Mouse (Mus musculus) ES-Bruce4 (cell line): ENCODE results near the gene Dnajb8. TPM values are rescaled to one million over a fixed set of nuclear protein-coding genes. Genes with fewer than 3 reads are reported as not detected.

Source experiments
- H3K27ac ChIP-seq: 2 replicates; pipeline ENCODE4 v1.5.1; 2012; ENCODE audit warnings: low read length, inconsistent platforms; ENCODE audit not compliant: insufficient read depth
- H3K27me3 ChIP-seq: 2 replicates; pipeline ENCODE4 v1.6.1; 2012; ENCODE audit warnings: mild to moderate bottlenecking, low read length, inconsistent platforms; ENCODE audit not compliant: control insufficient read depth, poor library complexity, insufficient read depth, severe bottlenecking
- H3K36me3 ChIP-seq: 2 replicates; pipeline ENCODE4 v1.6.1; 2012; ENCODE audit warnings: inconsistent platforms, mild to moderate bottlenecking, low read length, moderate library complexity; ENCODE audit not compliant: control insufficient read depth, poor library complexity, insufficient read depth, severe bottlenecking
- H3K4me1 ChIP-seq: one replicate; pipeline ENCODE4 v1.8.1; 2011; ENCODE audit warnings: low read length; ENCODE audit not compliant: control insufficient read depth, insufficient read depth
- H3K4me3 ChIP-seq: 2 replicates; pipeline ENCODE4 v1.5.1; 2011; ENCODE audit warnings: low read depth, mild to moderate bottlenecking, low read length
- H3K9ac ChIP-seq: 2 replicates; pipeline ENCODE4 v1.6.1; 2012; ENCODE audit warnings: low read depth, mild to moderate bottlenecking, inconsistent platforms; ENCODE audit not compliant: poor library complexity, severe bottlenecking
- H3K9me3 ChIP-seq: replicated peaks from 2 replicates; pipeline ENCODE4 v1.6.1; 2012; ENCODE audit warnings: mild to moderate bottlenecking, low read length, inconsistent platforms; ENCODE audit not compliant: control insufficient read depth, poor library complexity, insufficient read depth, severe bottlenecking
- CTCF ChIP-seq: IDR thresholded peaks from one replicate; pipeline ENCODE4 v1.8.1; 2011; ENCODE audit warnings: low read depth, low read length
- EP300 ChIP-seq: IDR thresholded peaks from 2 replicates; pipeline ENCODE4 v1.6.1; 2011; ENCODE audit warnings: low read depth, low read length; ENCODE audit not compliant: insufficient read depth
- POLR2A ChIP-seq: IDR thresholded peaks from one replicate; pipeline ENCODE4 v1.8.1; 2011; ENCODE audit warnings: low read length; ENCODE audit not compliant: insufficient read depth
- polyA plus RNA-seq: library from polyadenylated mRNA; stranded (reverse); fragments of >200 nt; gene quantifications from 2 replicates; pipeline ENCODE4 v1.2.4, GENCODE M21; 2011; ENCODE audit warnings: low read depth; ENCODE audit not compliant: missing spikeins, insufficient read depth, insufficient read length

The Dnajb8 gene
- polyA plus RNA-seq, 1 experiment: not detected

GRCm38 (mm10) chr6:88205937-88206336, 16.1 kb upstream of the Dnajb8 start:
- Histone ChIP-seq H3K36me3 (no peaks in the 10 kb centered on the region), H3K4me3 (no peak overlapping the region), H3K4me1 (peaks cover 6% of the 10 kb centered on the region), H3K27me3 (peaks cover 3% of the 10 kb centered on the region; the same call in 1 of the 2 replicates), H3K27ac (no peak overlapping the region), H3K9me3 (no peaks in the 10 kb centered on the region), H3K9ac (no peak overlapping the region)
- TF ChIP-seq POLR2A: no peak
- no peak for TF ChIP-seq EP300
- no peak for TF ChIP-seq CTCF

GRCm38 (mm10) chr6:88206566-88206965, 15.5 kb upstream of the Dnajb8 start:
- no peaks in the 10 kb centered on the region for H3K9me3 ChIP-seq
- no peak overlapping the region for H3K27ac ChIP-seq
- TF ChIP-seq EP300 (no peak), POLR2A (no peak), CTCF (no peak)
- H3K36me3 ChIP-seq: no peaks in the 10 kb centered on the region
- no peak overlapping the region for H3K4me3 ChIP-seq
- H3K4me1 ChIP-seq: peaks cover 6% of the 10 kb centered on the region
- H3K27me3 ChIP-seq: peaks cover 3% of the 10 kb centered on the region; the same call in 1 of the 2 replicates
- no peak overlapping the region for H3K9ac ChIP-seq

- TF ChIP-seq CTCF (no peak), EP300 (no peak), POLR2A (no peak)
Observed at GRCm38 (mm10) chr6:88207403-88208033, 14.6 kb upstream of the Dnajb8 start.

GRCm38 (mm10) chr6:88208321-88208720, 13.7 kb upstream of the Dnajb8 start:
- H3K9ac ChIP-seq: no peak overlapping the region
- H3K27ac ChIP-seq: no peak overlapping the region
- H3K27me3 ChIP-seq: no peaks in the 10 kb centered on the region
- no peak overlapping the region for H3K4me3 ChIP-seq
- no peak for TF ChIP-seq EP300
- peaks cover 6% of the 10 kb centered on the region for H3K4me1 ChIP-seq
- no peaks in the 10 kb centered on the region for H3K36me3 ChIP-seq
- H3K9me3 ChIP-seq: no peaks in the 10 kb centered on the region

More at GRCm38 (mm10) chr6:88207403-88208033, 14.6 kb upstream of the Dnajb8 start:
- Histone ChIP-seq H3K27me3 (no peaks in the 10 kb centered on the region), H3K9me3 (no peaks in the 10 kb centered on the region), H3K27ac (no peak overlapping the region), H3K36me3 (no peaks in the 10 kb centered on the region), H3K4me3 (no peak overlapping the region), H3K9ac (no peak overlapping the region), H3K4me1 (peaks cover 6% of the 10 kb centered on the region)

GRCm38 (mm10) chr6:88209453-88209852, 12.6 kb upstream of the Dnajb8 start:
- TF ChIP-seq POLR2A (no peak), CTCF (no peak), EP300 (peak; percentile 58; the same call in 1 of the 2 replicates)
- no peaks in the 10 kb centered on the region for H3K36me3 ChIP-seq
- no peaks in the 10 kb centered on the region for H3K27me3 ChIP-seq
- H3K27ac ChIP-seq: no peak overlapping the region
- no peak overlapping the region for H3K4me3 ChIP-seq
- peaks cover 6% of the 10 kb centered on the region for H3K4me1 ChIP-seq
- H3K9me3 ChIP-seq: no peaks in the 10 kb centered on the region
- no peak overlapping the region for H3K9ac ChIP-seq

- Histone ChIP-seq H3K9ac (no peak overlapping the region), H3K9me3 (no peaks in the 10 kb centered on the region), H3K4me1 (peaks cover 6% of the 10 kb centered on the region), H3K36me3 (no peaks in the 10 kb centered on the region), H3K27me3 (no peaks in the 10 kb centered on the region), H3K4me3 (no peak overlapping the region), H3K27ac (no peak overlapping the region)
- TF ChIP-seq POLR2A (no peak), CTCF (no peak), EP300 (peak; percentile 79)
Observed at GRCm38 (mm10) chr6:88210182-88210581, 11.9 kb upstream of the Dnajb8 start.
